Mouse (Mus musculus): Measurements from ENCODE around the gene Serpina11. TPM values are rescaled to one million over a fixed set of nuclear protein-coding genes. Genes with fewer than 3 reads are reported as not detected.
A peak's percentile ranks its signal among the peaks of the same experiment; 100 is the strongest.

The Serpina11 gene
- polyA plus RNA-seq, 1 experiment from 2014 or later = not detected

DNA sequence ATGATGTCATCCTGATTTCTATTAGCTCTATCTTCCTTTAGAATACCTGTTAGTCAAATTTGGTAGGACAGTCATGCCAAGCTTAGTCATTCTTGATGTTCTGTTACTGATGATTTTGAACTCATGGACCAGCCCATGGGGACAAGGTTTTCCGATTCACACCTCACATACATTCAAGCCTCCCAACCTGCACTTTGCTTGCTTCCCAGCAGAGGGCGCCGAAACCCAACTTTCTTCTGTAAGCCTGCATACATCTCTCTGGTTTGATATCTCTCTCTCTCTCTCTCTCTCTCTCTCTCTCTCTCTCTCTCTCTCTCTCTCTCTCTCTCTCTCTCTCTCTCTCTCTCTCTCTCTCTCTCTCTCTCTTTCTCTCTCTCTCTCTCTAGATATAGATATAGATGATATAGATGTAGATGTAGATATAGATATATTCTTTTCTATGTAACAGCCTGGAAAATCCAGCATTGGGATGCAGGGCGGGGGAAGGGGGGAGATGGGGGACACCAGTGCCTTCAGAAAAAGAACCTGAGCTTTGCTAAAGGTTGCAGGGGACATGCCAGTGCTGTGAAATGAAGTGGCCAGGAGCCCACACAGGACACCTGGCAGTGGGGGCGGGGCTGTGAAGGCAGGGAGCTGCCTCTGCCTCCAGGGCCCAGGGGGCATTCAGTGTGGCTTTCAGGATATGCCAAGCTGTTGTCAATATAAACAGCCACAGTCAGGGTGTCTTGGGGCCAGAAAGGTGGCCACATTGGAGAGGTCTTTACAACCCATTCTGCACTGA, 5.7 kb upstream of the Serpina11 start:
- H3K27ac ChIP-seq (replicated peaks) = no peak overlapping the region
- 44% methylated on average over 5 of the region's 5 CpGs for WGBS
- H3K4me3 ChIP-seq = no peak overlapping the region
- H3K36me3 ChIP-seq = no peaks in the 10 kb centered on the region
- no peak overlapping the region for H3K4me2 ChIP-seq
- peak; percentile 55; the same call in 1 of the 2 replicates for ATAC-seq (ENCODE audit: low FRiP score, low read depth)
- no peak overlapping the region for H3K9ac ChIP-seq
- H3K9me3 ChIP-seq = no peaks in the 10 kb centered on the region
- H3K27me3 ChIP-seq = no peaks in the 10 kb centered on the region
- no peaks in the 10 kb centered on the region for H3K4me1 ChIP-seq (replicated peaks)

DNA sequence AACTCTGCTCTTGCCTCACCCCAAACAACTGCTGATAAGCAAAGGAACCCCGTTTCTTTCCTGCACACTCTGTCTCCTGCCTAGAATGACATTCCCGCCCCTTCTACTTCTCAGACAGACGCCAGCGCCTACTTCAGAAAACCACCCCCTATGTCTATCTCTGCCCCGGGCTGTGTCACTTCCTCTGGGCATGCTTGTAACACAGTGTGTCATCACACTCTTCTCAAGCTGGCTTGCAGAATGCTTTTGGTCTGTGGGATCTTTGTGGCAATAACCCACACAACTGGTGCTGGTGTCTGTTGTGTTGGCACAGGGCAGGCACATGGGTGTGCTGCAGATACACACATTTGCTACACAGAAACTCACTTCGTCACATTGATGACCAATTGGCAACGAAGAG, 3.2 kb upstream of the Serpina11 start:
- Histone ChIP-seq H3K4me3 (no peak overlapping the region), H3K4me2 (no peak overlapping the region), H3K27ac (replicated peaks) (no peak overlapping the region), H3K27me3 (no peaks in the 10 kb centered on the region), H3K36me3 (no peaks in the 10 kb centered on the region), H3K4me1 (replicated peaks) (no peaks in the 10 kb centered on the region), H3K9me3 (no peaks in the 10 kb centered on the region), H3K9ac (no peak overlapping the region)
- 84% methylated on average over 7 of the region's 7 CpGs for WGBS
- ATAC-seq (ENCODE audit: low FRiP score, low read depth) = no peak

DNA sequence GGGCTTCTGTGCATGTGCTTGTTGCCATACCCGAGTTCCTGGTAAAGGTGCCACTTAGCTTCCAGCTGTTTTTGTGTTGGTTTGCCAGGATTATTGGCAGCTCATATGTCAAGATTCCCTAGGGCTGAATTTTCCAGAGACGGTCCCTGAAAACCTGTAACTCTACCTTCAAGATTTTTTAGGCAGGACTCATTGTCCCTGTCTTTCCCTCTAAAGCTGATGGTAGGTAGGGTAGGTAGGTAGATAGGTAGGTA, 316 bp downstream of the Serpina11 start:
- ATAC-seq (ENCODE audit: low FRiP score, low read depth) = no peak
- 73% methylated on average over 2 of the region's 2 CpGs for WGBS
- Histone ChIP-seq H3K4me1 (replicated peaks) (no peaks in the 10 kb centered on the region), H3K27me3 (no peaks in the 10 kb centered on the region), H3K4me3 (no peak overlapping the region), H3K4me2 (no peak overlapping the region), H3K9me3 (no peaks in the 10 kb centered on the region), H3K9ac (no peak overlapping the region), H3K36me3 (no peaks in the 10 kb centered on the region), H3K27ac (replicated peaks) (no peak overlapping the region)

DNA sequence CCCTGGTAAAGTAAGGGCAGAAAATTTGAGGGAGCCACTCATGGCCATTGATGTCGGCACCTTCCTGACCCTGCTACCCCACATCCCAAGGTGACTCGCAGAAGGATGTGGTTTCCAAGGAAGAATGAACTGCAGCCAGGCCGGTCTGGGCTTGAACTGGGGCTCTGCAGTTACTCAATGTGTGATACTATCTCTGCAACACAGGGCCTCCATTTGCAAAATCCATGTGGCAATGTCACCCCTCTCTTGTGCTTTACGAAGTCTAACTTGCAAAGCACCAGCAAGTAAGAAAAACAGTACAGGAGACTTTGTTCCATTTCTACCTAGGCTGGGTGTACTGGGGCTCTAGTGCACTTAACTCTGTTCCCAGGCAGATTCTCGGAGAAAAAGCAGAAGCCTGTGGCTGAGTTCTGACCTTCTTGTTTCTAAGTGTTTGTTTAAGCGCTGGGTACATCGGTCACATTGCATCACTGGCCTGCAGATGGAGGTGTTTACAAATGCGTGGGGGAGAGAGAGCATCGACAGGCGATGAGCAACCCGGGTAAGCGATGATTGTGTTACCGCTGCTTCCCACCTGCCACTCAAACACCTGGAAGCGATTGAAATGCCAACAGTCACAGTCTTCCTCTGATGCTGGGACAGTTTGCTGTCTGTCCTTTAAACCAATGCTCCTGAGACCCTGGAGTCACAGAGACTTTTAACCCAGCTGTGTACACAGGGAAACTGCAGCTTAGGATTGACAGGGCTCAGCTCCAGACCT, 823 bp downstream of the Serpina11 start:
- Histone ChIP-seq H3K9ac (no peak overlapping the region), H3K36me3 (no peaks in the 10 kb centered on the region), H3K9me3 (no peaks in the 10 kb centered on the region), H3K4me3 (no peak overlapping the region), H3K4me1 (replicated peaks) (no peaks in the 10 kb centered on the region), H3K27ac (replicated peaks) (no peak overlapping the region), H3K27me3 (no peaks in the 10 kb centered on the region), H3K4me2 (no peak overlapping the region)
- WGBS = 65% methylated on average over 14 of the region's 14 CpGs
- no peak for ATAC-seq (ENCODE audit: low FRiP score, low read depth)

DNA sequence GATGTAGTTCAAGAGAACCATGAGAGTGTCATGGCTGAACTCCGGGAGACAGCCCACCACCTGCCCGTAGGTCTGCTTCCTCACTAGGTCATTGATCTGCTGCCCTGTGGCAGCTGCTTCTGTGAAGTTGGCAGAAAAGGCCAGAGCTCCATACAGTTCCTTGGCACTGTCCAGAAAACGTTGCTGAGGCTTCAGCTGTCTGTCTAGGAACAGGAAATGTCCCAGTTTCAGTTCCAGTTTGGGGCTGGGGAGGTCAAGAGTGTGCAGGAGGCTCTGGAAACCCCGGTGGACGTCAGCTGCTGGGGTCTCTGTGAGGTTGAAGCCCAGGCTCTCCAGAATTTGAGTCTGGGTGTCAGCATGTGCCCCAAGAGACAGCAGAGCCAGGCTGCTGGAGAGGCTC, 3.9 kb downstream of the Serpina11 start:
- Histone ChIP-seq H3K36me3 (no peaks in the 10 kb centered on the region), H3K27me3 (no peaks in the 10 kb centered on the region), H3K4me1 (replicated peaks) (no peaks in the 10 kb centered on the region), H3K9me3 (no peaks in the 10 kb centered on the region), H3K4me2 (no peak overlapping the region), H3K4me3 (no peak overlapping the region), H3K27ac (replicated peaks) (no peak overlapping the region), H3K9ac (no peak overlapping the region)
- 74% methylated on average over 5 of the region's 5 CpGs for WGBS
- ATAC-seq (ENCODE audit: low FRiP score, low read depth) = no peak

DNA sequence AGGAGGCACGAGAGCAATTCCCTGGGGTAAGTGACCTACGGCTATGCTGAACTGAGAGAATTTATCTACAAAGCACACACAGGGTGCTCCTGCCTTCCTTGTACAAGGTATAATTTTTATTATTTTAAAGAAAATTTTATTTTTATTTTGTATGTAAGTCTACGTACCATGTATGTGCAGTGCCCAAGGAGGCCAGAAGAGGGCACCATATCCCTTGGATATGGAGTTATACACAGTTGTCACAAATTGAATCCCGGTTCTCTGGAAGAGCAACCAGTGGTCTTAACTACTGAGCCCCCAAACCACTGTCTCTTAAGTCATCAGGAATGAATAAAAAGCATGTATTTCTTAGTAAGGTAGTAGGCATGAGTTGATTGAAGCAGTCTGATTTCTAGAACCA, 4.8 kb downstream of the Serpina11 start:
- no peak overlapping the region for H3K4me3 ChIP-seq
- no peak overlapping the region for H3K27ac ChIP-seq (replicated peaks)
- no peak for ATAC-seq (ENCODE audit: low FRiP score, low read depth)
- WGBS = 74% methylated on average over 4 of the region's 4 CpGs
- no peaks in the 10 kb centered on the region for H3K9me3 ChIP-seq
- no peak overlapping the region for H3K4me2 ChIP-seq
- H3K36me3 ChIP-seq = no peaks in the 10 kb centered on the region
- H3K27me3 ChIP-seq = no peaks in the 10 kb centered on the region
- no peak overlapping the region for H3K9ac ChIP-seq
- no peaks in the 10 kb centered on the region for H3K4me1 ChIP-seq (replicated peaks)

DNA sequence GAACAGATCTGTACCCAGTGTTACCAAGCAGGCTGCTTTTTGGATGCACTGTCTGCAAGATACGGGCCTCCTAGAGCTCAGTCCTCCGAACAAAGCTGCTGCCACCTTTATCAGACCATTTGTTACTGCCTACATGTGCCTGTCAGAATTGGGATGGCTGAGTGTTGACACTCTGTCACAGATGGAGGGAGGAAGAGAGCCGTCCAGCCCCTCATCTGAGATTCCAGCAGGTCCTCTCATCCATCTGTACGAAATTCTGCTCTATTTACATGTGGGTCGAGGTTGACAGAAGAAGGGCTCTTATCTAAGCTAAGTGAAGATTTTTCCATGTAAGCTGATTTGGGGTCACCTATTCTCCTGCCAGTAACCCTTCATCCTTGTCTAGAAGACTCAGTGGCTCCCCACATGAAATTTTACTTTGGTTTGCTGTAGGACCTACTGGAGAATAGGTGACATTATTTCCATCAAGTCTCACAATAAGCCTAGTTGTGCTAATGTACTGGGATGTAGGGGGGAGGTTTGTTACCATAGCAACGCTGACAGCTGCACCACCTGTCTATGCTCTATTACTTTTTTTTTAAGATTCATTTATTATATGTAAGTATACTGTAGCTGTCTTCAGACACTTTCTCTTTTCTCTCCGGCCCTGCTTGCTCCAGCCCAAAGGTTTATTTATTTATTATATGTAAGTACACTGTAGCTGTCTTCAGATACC, 8.0 kb downstream of the Serpina11 start:
- Histone ChIP-seq H3K9ac (no peak overlapping the region), H3K27ac (replicated peaks) (0 out of 2 replicates have a peak overlapping the region, but pooled peaks have one; percentile 40), H3K27me3 (no peaks in the 10 kb centered on the region), H3K36me3 (no peaks in the 10 kb centered on the region), H3K4me1 (replicated peaks) (no peaks in the 10 kb centered on the region), H3K9me3 (no peaks in the 10 kb centered on the region), H3K4me2 (no peak overlapping the region), H3K4me3 (no peak overlapping the region)
- ATAC-seq (ENCODE audit: low FRiP score, low read depth) = no peak
- WGBS = 77% methylated on average over 7 of the region's 7 CpGs

DNA sequence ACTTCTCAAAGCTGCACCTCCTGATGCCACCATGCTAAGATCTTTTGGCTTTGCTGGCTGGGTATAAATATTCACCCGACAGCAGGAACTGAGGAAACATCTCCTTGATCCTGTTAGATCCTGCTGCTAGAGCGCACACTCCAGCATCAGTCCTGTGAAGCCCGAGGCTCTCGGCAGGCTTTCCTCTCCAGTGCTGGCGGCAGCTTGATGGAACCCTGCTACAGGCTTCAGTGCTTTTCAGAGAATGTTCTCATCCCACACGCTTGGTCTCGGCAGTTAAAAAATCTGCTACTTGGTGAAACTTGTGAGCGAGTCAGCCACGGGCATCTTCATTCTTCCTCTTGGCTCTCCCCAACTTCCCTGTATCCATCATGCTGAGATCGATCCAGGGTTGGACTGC, 11.5 kb downstream of the Serpina11 start:
- Histone ChIP-seq H3K4me1 (replicated peaks) (no peaks in the 10 kb centered on the region), H3K9me3 (no peaks in the 10 kb centered on the region), H3K9ac (no peak overlapping the region), H3K4me2 (no peak overlapping the region), H3K36me3 (no peaks in the 10 kb centered on the region), H3K27ac (replicated peaks) (no peak overlapping the region), H3K4me3 (no peak overlapping the region), H3K27me3 (no peaks in the 10 kb centered on the region)
- 94% methylated on average over 10 of the region's 10 CpGs for WGBS
- no peak for ATAC-seq (ENCODE audit: low FRiP score, low read depth)

DNA sequence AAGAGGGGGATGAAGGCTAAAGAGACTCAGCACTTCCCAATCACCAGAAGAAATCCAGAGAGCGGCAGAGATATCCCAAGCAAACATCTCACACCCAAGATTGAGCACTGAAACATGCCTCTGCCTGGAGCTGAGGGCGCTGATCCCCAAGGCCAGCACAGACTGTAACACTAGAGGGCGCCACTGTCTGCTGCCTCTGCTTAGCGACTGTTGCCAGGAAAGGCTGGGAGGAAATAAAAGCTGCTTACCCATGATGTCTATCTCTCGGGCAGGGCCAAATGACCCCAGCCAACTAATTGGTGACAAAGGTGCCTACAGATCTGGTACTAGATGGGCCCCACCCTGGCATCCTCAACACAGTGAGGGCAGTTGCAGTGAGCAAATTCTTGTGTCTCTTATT, 11.9 kb downstream of the Serpina11 start:
- H3K9ac ChIP-seq = no peak overlapping the region
- no peak overlapping the region for H3K4me2 ChIP-seq
- WGBS = 39% methylated on average over 5 of the region's 5 CpGs
- no peak for ATAC-seq (ENCODE audit: low FRiP score, low read depth)
- H3K27me3 ChIP-seq = no peaks in the 10 kb centered on the region
- H3K36me3 ChIP-seq = no peaks in the 10 kb centered on the region
- no peak overlapping the region for H3K27ac ChIP-seq (replicated peaks)
- H3K9me3 ChIP-seq = no peaks in the 10 kb centered on the region
- no peak overlapping the region for H3K4me3 ChIP-seq
- no peaks in the 10 kb centered on the region for H3K4me1 ChIP-seq (replicated peaks)

DNA sequence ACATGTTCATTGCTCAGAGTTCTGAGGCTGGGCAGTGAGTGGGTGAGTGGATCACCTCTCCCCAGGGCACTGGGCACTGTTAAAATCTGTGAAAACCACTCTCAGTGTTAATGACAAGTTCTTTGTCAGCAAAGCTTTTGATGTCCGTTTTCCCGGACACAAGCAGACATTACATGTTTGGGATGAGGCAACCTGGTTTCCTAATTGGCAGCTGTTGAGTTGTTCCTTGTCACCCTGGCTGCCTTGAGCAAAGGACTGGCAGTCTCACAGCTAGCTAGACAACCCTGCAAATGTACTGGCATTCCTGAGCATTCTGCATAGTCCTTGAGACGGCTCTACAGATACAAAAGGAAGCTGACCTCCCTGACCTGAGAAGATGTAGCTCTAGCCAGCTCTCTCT, 12.7 kb downstream of the Serpina11 start:
- no peaks in the 10 kb centered on the region for H3K36me3 ChIP-seq
- H3K4me1 ChIP-seq (replicated peaks) = no peaks in the 10 kb centered on the region
- WGBS = 47% methylated on average over 3 of the region's 3 CpGs
- H3K9me3 ChIP-seq = no peaks in the 10 kb centered on the region
- H3K9ac ChIP-seq = no peak overlapping the region
- no peaks in the 10 kb centered on the region for H3K27me3 ChIP-seq
- no peak overlapping the region for H3K27ac ChIP-seq (replicated peaks)
- no peak overlapping the region for H3K4me2 ChIP-seq
- H3K4me3 ChIP-seq = no peak overlapping the region
- no peak for ATAC-seq (ENCODE audit: low FRiP score, low read depth)

DNA sequence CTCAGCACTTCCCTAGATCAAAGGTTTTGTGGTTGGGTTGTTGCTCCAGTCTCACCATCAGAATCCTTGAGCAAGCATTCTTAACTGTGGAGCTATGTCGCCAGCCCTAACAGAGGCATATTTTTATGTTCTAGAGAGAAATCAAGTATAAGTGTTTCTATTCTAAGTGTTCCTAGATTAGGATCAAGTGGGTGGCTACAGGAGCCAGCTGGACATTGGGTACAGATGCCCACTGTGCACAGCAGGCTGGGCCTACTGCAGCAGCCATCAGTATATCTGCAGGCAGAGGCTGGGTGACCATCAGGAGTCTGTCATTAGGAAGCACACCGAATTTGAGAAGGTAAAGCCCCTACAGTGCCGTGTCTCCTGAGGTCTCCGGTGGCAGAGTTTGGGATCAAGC, 18.7 kb downstream of the Serpina11 start:
- Histone ChIP-seq H3K9me3 (no peaks in the 10 kb centered on the region), H3K4me1 (replicated peaks) (no peaks in the 10 kb centered on the region), H3K27me3 (no peaks in the 10 kb centered on the region), H3K4me3 (no peak overlapping the region), H3K4me2 (no peak overlapping the region), H3K27ac (replicated peaks) (no peak overlapping the region), H3K9ac (no peak overlapping the region), H3K36me3 (no peaks in the 10 kb centered on the region)
- WGBS = 86% methylated on average over 4 of the region's 4 CpGs
- ATAC-seq (ENCODE audit: low FRiP score, low read depth) = no peak

DNA sequence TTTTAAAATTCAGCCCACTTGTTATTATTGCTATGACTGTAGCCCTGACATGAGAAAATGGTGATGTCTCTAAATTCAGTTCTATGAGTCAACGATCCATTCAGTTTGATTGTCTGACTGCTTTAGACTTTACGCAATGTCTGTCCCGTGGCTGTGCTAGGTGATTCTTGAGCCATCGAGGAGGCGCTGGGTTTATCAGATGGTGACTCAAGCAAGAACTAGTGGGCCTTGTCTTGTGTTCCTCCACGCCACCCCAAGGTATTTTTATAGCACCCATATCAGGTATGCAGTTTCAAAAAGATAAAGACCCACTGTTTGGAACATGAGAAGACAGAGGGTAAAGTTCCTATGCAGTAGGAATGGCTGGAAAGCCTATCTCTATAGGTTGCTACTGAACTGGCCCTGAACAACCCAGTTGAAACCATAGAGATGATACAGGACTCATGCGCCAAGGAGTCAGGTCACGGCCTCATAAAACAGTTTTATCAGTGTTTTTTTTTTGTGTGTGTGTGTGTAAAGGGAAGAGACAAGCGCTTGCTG, 20.1 kb downstream of the Serpina11 start:
- ATAC-seq (ENCODE audit: low FRiP score, low read depth) = no peak
- no peak overlapping the region for H3K9ac ChIP-seq
- 94% methylated on average over 9 of the region's 9 CpGs for WGBS
- no peak overlapping the region for H3K27ac ChIP-seq (replicated peaks)
- H3K4me1 ChIP-seq (replicated peaks) = no peaks in the 10 kb centered on the region
- no peaks in the 10 kb centered on the region for H3K9me3 ChIP-seq
- H3K4me2 ChIP-seq = no peak overlapping the region
- no peak overlapping the region for H3K4me3 ChIP-seq
- no peaks in the 10 kb centered on the region for H3K27me3 ChIP-seq
- no peaks in the 10 kb centered on the region for H3K36me3 ChIP-seq
